Mouse (Mus musculus) induced T-regulatory cell, adult 2 months (primary cell): ENCODE results near the gene Decr2.
"Not testable (repeated sequence)": the region's sequence is repeated elsewhere in the genome, so short reads cannot be mapped to it uniquely, and the experiment has no call there.

Experiments
- DNase-seq: peaks from one replicate; pipeline ENCODE4 v3.0.0-alpha.2; 2012; ENCODE audit warnings: low read depth

Decr2 gene

GRCm38 (mm10) chr17:26057787-26058567 lies 32.2 kb downstream of the Decr2 start:
- DNase-seq, result no peak

- DNase-seq, result no peak
These were observed 32.9 kb downstream of the Decr2 start for GRCm38 (mm10) chr17:26057278-26057677.

- no peak for DNase-seq
These were observed 35.0 kb downstream of the Decr2 start for GRCm38 (mm10) chr17:26055164-26055563.

- no peak for DNase-seq
These were observed 35.8 kb downstream of the Decr2 start for GRCm38 (mm10) chr17:26054133-26054845.

- DNase-seq, result no peak
These were observed 37.4 kb downstream of the Decr2 start for GRCm38 (mm10) chr17:26052706-26053105.

- DNase-seq, result no peak
These were observed 38.1 kb downstream of the Decr2 start for GRCm38 (mm10) chr17:26052074-26052473.

- no peak for DNase-seq
These were observed 42.0 kb downstream of the Decr2 start for GRCm38 (mm10) chr17:26048118-26048517.

- DNase-seq, result no peak
These were observed 43.7 kb downstream of the Decr2 start for GRCm38 (mm10) chr17:26046253-26046997.

- DNase-seq, result no peak
These were observed 44.9 kb downstream of the Decr2 start for GRCm38 (mm10) chr17:26045285-26045684.

- no peak for DNase-seq
These were observed 46.9 kb downstream of the Decr2 start for GRCm38 (mm10) chr17:26043249-26043636.

GRCm38 (mm10) chr17:26042599-26043248 lies 47.4 kb downstream of the Decr2 start:
- DNase-seq, result no peak

GRCm38 (mm10) chr17:26041111-26041802 lies 48.9 kb downstream of the Decr2 start:
- peak; percentile 73 for DNase-seq

- not testable (repeated sequence) for DNase-seq
These were observed 49.4 kb downstream of the Decr2 start for GRCm38 (mm10) chr17:26040711-26041110.

- DNase-seq, result no peak
These were observed 58.1 kb downstream of the Decr2 start for GRCm38 (mm10) chr17:26032037-26032436.

- DNase-seq, result no peak
These were observed 58.6 kb downstream of the Decr2 start for GRCm38 (mm10) chr17:26031583-26031982.
